Mouse (Mus musculus): ENCODE results near the gene 4933428G20Rik. TPM values are rescaled to one million over a fixed set of nuclear protein-coding genes. Genes with fewer than 3 reads are reported as not detected.

Gene 4933428G20Rik
- total RNA-seq, 2 experiments from 2014 or later, result not detected

GRCm38 (mm10) chr11:97533653-97534052, 33.5 kb upstream of the 4933428G20Rik start:
- intact Hi-C loops (cut with DNase I), result loop anchor here (5.0 kb wide), 1 partner anchor 44 kb away; the partner anchor contains the start of gene Srcin1
- DNase-seq, result no peak

- no peak for DNase-seq
- intact Hi-C loops (cut with DNase I), result loop anchor here (5.0 kb wide), 1 partner anchor 44 kb away; the partner anchor contains the start of gene Srcin1
Measured at GRCm38 (mm10) chr11:97532950-97533582, 32.9 kb upstream of the 4933428G20Rik start.

- intact Hi-C loops (cut with DNase I), result loop anchor here (5.0 kb wide), 1 partner anchor 45 kb away; the partner anchor contains the start of gene Srcin1
- no peak for DNase-seq
Measured at GRCm38 (mm10) chr11:97532354-97532753, 32.2 kb upstream of the 4933428G20Rik start.

- DNase-seq, result peak; percentile 92 to 94
Measured at GRCm38 (mm10) chr11:97531381-97532260, 31.5 kb upstream of the 4933428G20Rik start.

GRCm38 (mm10) chr11:97530961-97531360, 30.8 kb upstream of the 4933428G20Rik start:
- DNase-seq, result no peak
- intact Hi-C loops (cut with DNase I), result loop anchor here (1.0 to 5.0 kb wide), 3 partner anchors 26 to 91 kb away; partner anchors contain the start of gene Srcin1

More at GRCm38 (mm10) chr11:97531381-97532260, 31.5 kb upstream of the 4933428G20Rik start:
- intact Hi-C loops (cut with DNase I), result loop anchor here (1.0 to 5.0 kb wide), 3 partner anchors 25 to 91 kb away; partner anchors contain the start of gene Srcin1

GRCm38 (mm10) chr11:97530069-97530468, 29.9 kb upstream of the 4933428G20Rik start:
- intact Hi-C loops (cut with DNase I), result loop anchor here (2.0 to 5.0 kb wide), 2 partner anchors 27 to 47 kb away; partner anchors contain the start of gene Srcin1
- DNase-seq, result no peak

GRCm38 (mm10) chr11:97528282-97528808, 28.2 kb upstream of the 4933428G20Rik start:
- no peak for DNase-seq
- intact Hi-C loops (cut with DNase I), result no loop called here

- DNase-seq, result no peak
- intact Hi-C loops (cut with DNase I), result no loop called here
Measured at GRCm38 (mm10) chr11:97525313-97525712, 25.2 kb upstream of the 4933428G20Rik start.

- intact Hi-C loops (cut with DNase I), result no loop called here
- no peak for DNase-seq
Measured at GRCm38 (mm10) chr11:97524306-97524705, 24.2 kb upstream of the 4933428G20Rik start.

GRCm38 (mm10) chr11:97523827-97524261, 23.7 kb upstream of the 4933428G20Rik start:
- DNase-seq, result peak in 1 of 2 experiments; percentile 36
- intact Hi-C loops (cut with DNase I), result no loop called here

GRCm38 (mm10) chr11:97523107-97523506, 23.0 kb upstream of the 4933428G20Rik start:
- intact Hi-C loops (cut with DNase I), result no loop called here

GRCm38 (mm10) chr11:97521741-97522474, 21.8 kb upstream of the 4933428G20Rik start:
- intact Hi-C loops (cut with DNase I), result no loop called here

More at GRCm38 (mm10) chr11:97523107-97523506, 23.0 kb upstream of the 4933428G20Rik start:
- DNase-seq, result no peak

GRCm38 (mm10) chr11:97520541-97520940, 20.4 kb upstream of the 4933428G20Rik start:
- DNase-seq, result no peak
- intact Hi-C loops (cut with DNase I), result no loop called here

More at GRCm38 (mm10) chr11:97521741-97522474, 21.8 kb upstream of the 4933428G20Rik start:
- no peak for DNase-seq

GRCm38 (mm10) chr11:97513066-97513465, 12.9 kb upstream of the 4933428G20Rik start:
- intact Hi-C loops (cut with DNase I), result no loop called here
- no peak for DNase-seq

- intact Hi-C loops (cut with DNase I), result no loop called here
- no peak for DNase-seq
Measured at GRCm38 (mm10) chr11:97512511-97512910, 12.4 kb upstream of the 4933428G20Rik start.

- intact Hi-C loops (cut with DNase I), result no loop called here
- peak; percentile 66 to 75 for DNase-seq
Measured at GRCm38 (mm10) chr11:97511661-97512369, 11.7 kb upstream of the 4933428G20Rik start.

GRCm38 (mm10) chr11:97510966-97511660, 11.0 kb upstream of the 4933428G20Rik start:
- intact Hi-C loops (cut with DNase I), result no loop called here
- DNase-seq, result peak; percentile 76 to 86

GRCm38 (mm10) chr11:97509715-97510485, 9.8 kb upstream of the 4933428G20Rik start:
- no peak for DNase-seq
- intact Hi-C loops (cut with DNase I), result no loop called here

Measured in heart, postnatal 10 days (tissue).